Mouse (Mus musculus): ENCODE measurements around the gene Camk1. TPM values are rescaled to one million over a fixed set of nuclear protein-coding genes. Genes with fewer than 3 reads are reported as not detected.
A peak's percentile ranks its signal among the peaks of the same experiment; 100 is the strongest.

Gene Camk1
- polyA plus RNA-seq, 1 experiment from 2014 or later: 90.6 TPM

GRCm38 (mm10) chr6:113350538-113350937, 6.8 kb upstream of the Camk1 start:
- Histone ChIP-seq H3K4me3 (replicated peaks; ENCODE audit: low read depth, low read length) (no peak overlapping the region), H3K27ac (no peak overlapping the region), H3K4me2 (ENCODE audit: low read length) (no peak overlapping the region), H3K27me3 (ENCODE audit: insufficient read depth, low read length) (no peaks in the 10 kb centered on the region), H3K9ac (ENCODE audit: low read depth, low read length) (no peak overlapping the region), H3K4me1 (replicated peaks; ENCODE audit: insufficient read depth, low read length) (no peaks in the 10 kb centered on the region), H3K9me3 (replicated peaks; ENCODE audit: low read length) (no peaks in the 10 kb centered on the region), H3K36me3 (ENCODE audit: insufficient read depth, low read length) (no peaks in the 10 kb centered on the region)
- DNase-seq (ENCODE audit: low spot score): no peak
- no peak for TF ChIP-seq CTCF (IDR thresholded peaks at IDR 0.05; ENCODE audit: low read depth)
- peak; percentile 43; the same call in 1 of the 2 replicates for ATAC-seq (replicated peaks; ENCODE audit: low FRiP score, low read depth)

- no peak overlapping the region for H3K4me2 ChIP-seq (ENCODE audit: low read length)
- no peaks in the 10 kb centered on the region for H3K36me3 ChIP-seq (ENCODE audit: insufficient read depth, low read length)
- no peak for TF ChIP-seq CTCF (IDR thresholded peaks at IDR 0.05; ENCODE audit: low read depth)
- no peak for DNase-seq (ENCODE audit: low spot score)
- H3K27ac ChIP-seq: no peak overlapping the region
- peaks cover 20% of the 10 kb centered on the region for H3K4me1 ChIP-seq (replicated peaks; ENCODE audit: insufficient read depth, low read length)
- 72% methylated on average over 4 of the region's 4 CpGs for whole genome bisulfite sequencing
- no peaks in the 10 kb centered on the region for H3K9me3 ChIP-seq (replicated peaks; ENCODE audit: low read length)
- H3K4me3 ChIP-seq (replicated peaks; ENCODE audit: low read depth, low read length): no peak overlapping the region
- no peak overlapping the region for H3K9ac ChIP-seq (ENCODE audit: low read depth, low read length)
- ATAC-seq (replicated peaks; ENCODE audit: low FRiP score, low read depth): no peak
- H3K27me3 ChIP-seq (ENCODE audit: insufficient read depth, low read length): no peaks in the 10 kb centered on the region
Measured at GRCm38 (mm10) chr6:113346897-113347296, 3.1 kb upstream of the Camk1 start.

GRCm38 (mm10) chr6:113344321-113344720, 537 bp upstream of the Camk1 start:
- 23% methylated on average over 2 of the region's 2 CpGs for WGBS

GRCm38 (mm10) chr6:113342297-113342696, 1.5 kb downstream of the Camk1 start:
- TF ChIP-seq CTCF (IDR thresholded peaks at IDR 0.05; ENCODE audit: low read depth): no peak
- Histone ChIP-seq H3K27me3 (ENCODE audit: insufficient read depth, low read length) (no peaks in the 10 kb centered on the region), H3K36me3 (ENCODE audit: insufficient read depth, low read length) (peaks cover 27% of the 10 kb centered on the region; the same call in 1 of the 2 replicates), H3K4me2 (ENCODE audit: low read length) (peak overlapping the region; percentile 78), H3K4me1 (replicated peaks; ENCODE audit: insufficient read depth, low read length) (peaks cover 27% of the 10 kb centered on the region), H3K4me3 (replicated peaks; ENCODE audit: low read depth, low read length) (0 out of 2 replicates have a peak overlapping the region, but pooled peaks have one; percentile 9), H3K9ac (ENCODE audit: low read depth, low read length) (0 out of 2 replicates have a peak overlapping the region, but pooled peaks have one; percentile 27), H3K9me3 (replicated peaks; ENCODE audit: low read length) (no peaks in the 10 kb centered on the region), H3K27ac (no peak overlapping the region)
- WGBS: 15% methylated on average over 6 of the region's 7 CpGs
- ATAC-seq (replicated peaks; ENCODE audit: low FRiP score, low read depth) (no peak), DNase-seq (ENCODE audit: low spot score) (peak; percentile 58)

More at GRCm38 (mm10) chr6:113344321-113344720, 537 bp upstream of the Camk1 start:
- H3K9ac ChIP-seq (ENCODE audit: low read depth, low read length): peak overlapping the region; percentile 74; the same call in 1 of the 2 replicates
- TF ChIP-seq CTCF (IDR thresholded peaks at IDR 0.05; ENCODE audit: low read depth): no peak
- no peaks in the 10 kb centered on the region for H3K27me3 ChIP-seq (ENCODE audit: insufficient read depth, low read length)
- peaks cover 8% of the 10 kb centered on the region; the same call in 1 of the 2 replicates for H3K36me3 ChIP-seq (ENCODE audit: insufficient read depth, low read length)
- no peaks in the 10 kb centered on the region for H3K9me3 ChIP-seq (replicated peaks; ENCODE audit: low read length)
- no peak for ATAC-seq (replicated peaks; ENCODE audit: low FRiP score, low read depth)
- peak overlapping the region; percentile 78 for H3K4me2 ChIP-seq (ENCODE audit: low read length)
- peaks cover 27% of the 10 kb centered on the region for H3K4me1 ChIP-seq (replicated peaks; ENCODE audit: insufficient read depth, low read length)
- DNase-seq (ENCODE audit: low spot score): peak; percentile 47
- peak overlapping the region; percentile 60 for H3K27ac ChIP-seq
- no peak overlapping the region for H3K4me3 ChIP-seq (replicated peaks; ENCODE audit: low read depth, low read length)

- Histone ChIP-seq H3K4me1 (replicated peaks; ENCODE audit: insufficient read depth, low read length) (peaks cover 27% of the 10 kb centered on the region), H3K36me3 (ENCODE audit: insufficient read depth, low read length) (peaks cover 27% of the 10 kb centered on the region; the same call in 1 of the 2 replicates), H3K27me3 (ENCODE audit: insufficient read depth, low read length) (no peaks in the 10 kb centered on the region), H3K4me3 (replicated peaks; ENCODE audit: low read depth, low read length) (no peak overlapping the region), H3K4me2 (ENCODE audit: low read length) (peak overlapping the region; percentile 21), H3K9me3 (replicated peaks; ENCODE audit: low read length) (no peaks in the 10 kb centered on the region), H3K27ac (no peak overlapping the region), H3K9ac (ENCODE audit: low read depth, low read length) (no peak overlapping the region)
- no peak for TF ChIP-seq CTCF (IDR thresholded peaks at IDR 0.05; ENCODE audit: low read depth)
- 53% methylated on average over 6 of the region's 6 CpGs for WGBS
- DNase-seq (ENCODE audit: low spot score) (no peak), ATAC-seq (replicated peaks; ENCODE audit: low FRiP score, low read depth) (no peak)
Measured at GRCm38 (mm10) chr6:113341574-113341973, 2.2 kb downstream of the Camk1 start.

- Histone ChIP-seq H3K27ac (no peak overlapping the region), H3K4me2 (ENCODE audit: low read length) (no peak overlapping the region), H3K36me3 (ENCODE audit: insufficient read depth, low read length) (peaks cover 49% of the 10 kb centered on the region), H3K4me3 (replicated peaks; ENCODE audit: low read depth, low read length) (no peak overlapping the region), H3K9ac (ENCODE audit: low read depth, low read length) (no peak overlapping the region), H3K27me3 (ENCODE audit: insufficient read depth, low read length) (no peaks in the 10 kb centered on the region), H3K4me1 (replicated peaks; ENCODE audit: insufficient read depth, low read length) (peaks cover 7% of the 10 kb centered on the region; the same call in 1 of the 2 replicates), H3K9me3 (replicated peaks; ENCODE audit: low read length) (no peaks in the 10 kb centered on the region)
- no peak for ATAC-seq (replicated peaks; ENCODE audit: low FRiP score, low read depth)
- DNase-seq (ENCODE audit: low spot score): no peak
- no peak for TF ChIP-seq CTCF (IDR thresholded peaks at IDR 0.05; ENCODE audit: low read depth)
- WGBS: 52% methylated on average over 8 of the region's 8 CpGs
Measured at GRCm38 (mm10) chr6:113336852-113337620, 6.7 kb downstream of the Camk1 start.
